Mouse (Mus musculus): ENCODE results near the gene Thg1l. TPM values are rescaled to one million over a fixed set of nuclear protein-coding genes. Genes with fewer than 3 reads are reported as not detected.

The Thg1l gene
- total RNA-seq (2012; rRNA removed): 22.8 and 25.7 TPM in 2 replicates

GRCm38 (mm10) chr11:45955127-45955627 lies at the start of gene Thg1l:
Gene Thg1l (minus strand): TSS chr11:45955494.
- Histone ChIP-seq H3K36me3 (ENCODE audit: control insufficient read depth, insufficient read depth, low read length, poor library complexity, severe bottlenecking) (peaks cover 5% of the 10 kb centered on the region), H3K9me3 (ENCODE audit: control insufficient read depth, insufficient read depth, low read depth, low read length) (no peaks in the 10 kb centered on the region), H3K4me1 (ENCODE audit: control insufficient read depth in 2 of 2, insufficient read depth in 2 of 2, low read length in 2 of 2, poor library complexity in 1 of 2) (peaks cover 0 to 3% of the 10 kb centered on the region in 2 experiments; a peak in 1 of 4 replicates), H3K27ac (ENCODE audit: insufficient read depth, low read depth, low read length, poor library complexity, severe bottlenecking) (peak within 1 kb of the TSS; percentile 76), H3K4me3 (ENCODE audit: insufficient read depth in 1 of 2, low read depth in 1 of 2, low read length in 2 of 2, poor library complexity in 1 of 2, severe bottlenecking in 1 of 2) (peak within 1 kb of the TSS; percentile 81 to 83), H3K9ac (ENCODE audit: insufficient read depth, low read depth, low read length, poor library complexity, severe bottlenecking) (peak within 1 kb of the TSS; percentile 84)
- TF ChIP-seq HCFC1 (IDR thresholded peaks at IDR 0.05; ENCODE audit: borderline replicate concordance, insufficient read depth, low read length) (peak; percentile 77), CHD2 (IDR thresholded peaks at IDR 0.05; ENCODE audit: low read depth, low read length) (peak; percentile 26; the same call in 1 of the 2 replicates), MAFK (IDR thresholded peaks at IDR 0.05; ENCODE audit: insufficient read depth, low read depth, low read length) (no peak), ZC3H11A (IDR thresholded peaks at IDR 0.05; ENCODE audit: borderline replicate concordance, low read depth, low read length) (no peak), ZNF384 (IDR thresholded peaks at IDR 0.05; ENCODE audit: low read depth, low read length) (no peak)
- peak; percentile 88 for DNase-seq (ENCODE audit: low read depth, low spot score)
- in situ Hi-C loops (cut with MboI; ENCODE audit: low sequenced_read_pairs in 2 of 2, unreplicated experiment in 2 of 2): no loop called here

DNA sequence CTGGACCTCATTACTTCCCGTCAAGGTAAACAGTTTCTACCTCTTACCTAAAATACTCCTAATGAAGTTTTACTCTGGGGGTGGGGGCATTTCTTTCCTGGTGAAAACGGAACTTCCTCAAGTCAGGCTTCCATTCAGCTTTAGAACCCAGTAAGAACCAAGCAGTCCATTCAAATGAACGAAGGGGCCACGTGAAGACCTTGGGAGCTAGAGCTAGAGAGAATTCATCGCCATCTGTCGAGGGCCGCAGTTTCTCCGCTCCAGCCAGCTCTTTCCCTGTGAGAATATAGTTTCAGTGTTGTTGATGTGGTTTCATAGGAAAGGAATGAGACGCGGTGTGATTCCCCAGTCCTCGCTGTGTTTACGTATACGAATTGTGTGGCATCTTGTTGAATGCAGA lies 36.8 kb upstream of the Thg1l start:
- Histone ChIP-seq H3K27ac (ENCODE audit: insufficient read depth, low read depth, low read length, poor library complexity, severe bottlenecking) (no peak overlapping the region), H3K4me3 (ENCODE audit: insufficient read depth in 1 of 2, low read depth in 1 of 2, low read length in 2 of 2, poor library complexity in 1 of 2, severe bottlenecking in 1 of 2) (peak overlapping the region in 1 of 2 experiments; percentile 66; a peak in 2 of 4 replicates), H3K36me3 (ENCODE audit: control insufficient read depth, insufficient read depth, low read length, poor library complexity, severe bottlenecking) (no peaks in the 10 kb centered on the region), H3K9ac (ENCODE audit: insufficient read depth, low read depth, low read length, poor library complexity, severe bottlenecking) (no peak overlapping the region), H3K4me1 (ENCODE audit: control insufficient read depth in 2 of 2, insufficient read depth in 2 of 2, low read length in 2 of 2, poor library complexity in 1 of 2) (peaks cover 0 to 4% of the 10 kb centered on the region in 2 experiments; a peak in 2 of 4 replicates), H3K9me3 (ENCODE audit: control insufficient read depth, insufficient read depth, low read depth, low read length) (no peaks in the 10 kb centered on the region)
- TF ChIP-seq ZNF384 (IDR thresholded peaks at IDR 0.05; ENCODE audit: low read depth, low read length) (no peak), MAFK (IDR thresholded peaks at IDR 0.05; ENCODE audit: insufficient read depth, low read depth, low read length) (no peak)
- in situ Hi-C loops (cut with MboI; ENCODE audit: low sequenced_read_pairs in 2 of 2, unreplicated experiment in 2 of 2): no loop called here
- no peak for DNase-seq (ENCODE audit: low read depth, low spot score)

DNA sequence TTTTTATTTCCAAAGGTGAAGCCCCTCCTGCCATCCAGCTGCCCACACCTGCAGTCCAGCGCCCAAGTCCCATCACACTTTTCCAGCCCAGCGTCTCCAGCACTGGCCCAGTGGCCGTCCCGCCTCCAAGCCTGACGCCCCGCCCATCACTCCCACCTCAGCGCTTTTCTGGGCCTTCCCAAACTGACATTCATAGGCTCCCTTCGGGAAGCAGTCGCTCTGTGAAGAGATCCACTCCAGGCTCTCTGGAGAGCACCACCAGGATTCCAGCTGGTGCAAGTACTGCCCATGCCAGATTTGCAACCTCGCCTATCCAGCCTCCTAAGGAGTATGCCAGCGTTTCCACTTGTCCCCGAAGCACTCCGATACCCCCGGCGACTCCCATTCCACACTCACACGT lies 36.3 kb upstream of the Thg1l start:
- Histone ChIP-seq H3K9me3 (ENCODE audit: control insufficient read depth, insufficient read depth, low read depth, low read length) (no peaks in the 10 kb centered on the region), H3K9ac (ENCODE audit: insufficient read depth, low read depth, low read length, poor library complexity, severe bottlenecking) (0 out of 2 replicates have a peak overlapping the region, but pooled peaks have one; percentile 36), H3K27ac (ENCODE audit: insufficient read depth, low read depth, low read length, poor library complexity, severe bottlenecking) (no peak overlapping the region), H3K4me3 (ENCODE audit: insufficient read depth in 1 of 2, low read depth in 1 of 2, low read length in 2 of 2, poor library complexity in 1 of 2, severe bottlenecking in 1 of 2) (peak overlapping the region; percentile 50 to 66), H3K36me3 (ENCODE audit: control insufficient read depth, insufficient read depth, low read length, poor library complexity, severe bottlenecking) (no peaks in the 10 kb centered on the region), H3K4me1 (ENCODE audit: control insufficient read depth in 2 of 2, insufficient read depth in 2 of 2, low read length in 2 of 2, poor library complexity in 1 of 2) (peaks cover 0 to 4% of the 10 kb centered on the region in 2 experiments; a peak in 2 of 4 replicates)
- in situ Hi-C loops (cut with MboI; ENCODE audit: low sequenced_read_pairs in 2 of 2, unreplicated experiment in 2 of 2): no loop called here
- no peak for DNase-seq (ENCODE audit: low read depth, low spot score)
- no peak for TF ChIP-seq ZC3H11A (IDR thresholded peaks at IDR 0.05; ENCODE audit: borderline replicate concordance, low read depth, low read length)
- TF ChIP-seq ZNF384 (IDR thresholded peaks at IDR 0.05; ENCODE audit: low read depth, low read length): no peak
- TF ChIP-seq MAFK (IDR thresholded peaks at IDR 0.05; ENCODE audit: insufficient read depth, low read depth, low read length): no peak
- no peak for TF ChIP-seq CHD2 (IDR thresholded peaks at IDR 0.05; ENCODE audit: low read depth, low read length)
- no peak for TF ChIP-seq HCFC1 (IDR thresholded peaks at IDR 0.05; ENCODE audit: borderline replicate concordance, insufficient read depth, low read length)

DNA sequence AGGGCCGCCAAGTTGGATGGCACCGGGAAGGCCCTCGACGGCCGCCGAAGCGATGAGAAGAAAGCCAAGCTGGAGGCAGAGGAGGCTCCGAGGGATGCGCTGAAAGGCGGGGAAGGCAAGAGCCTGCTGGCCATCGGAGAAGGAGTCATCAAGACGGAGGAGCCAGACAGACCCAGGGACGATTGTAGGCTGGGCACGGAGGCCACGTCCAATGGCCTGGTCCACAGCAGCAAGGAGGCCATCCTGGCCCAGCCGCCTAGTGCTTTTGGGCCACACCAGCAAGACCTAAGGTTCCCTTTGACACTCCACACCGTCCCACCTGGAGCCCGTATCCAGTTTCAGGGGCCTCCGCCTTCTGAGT lies 25.6 kb upstream of the Thg1l start:
- TF ChIP-seq ZC3H11A (IDR thresholded peaks at IDR 0.05; ENCODE audit: borderline replicate concordance, low read depth, low read length) (no peak), HCFC1 (IDR thresholded peaks at IDR 0.05; ENCODE audit: borderline replicate concordance, insufficient read depth, low read length) (no peak), CHD2 (IDR thresholded peaks at IDR 0.05; ENCODE audit: low read depth, low read length) (no peak), ZNF384 (IDR thresholded peaks at IDR 0.05; ENCODE audit: low read depth, low read length) (no peak), MAFK (IDR thresholded peaks at IDR 0.05; ENCODE audit: insufficient read depth, low read depth, low read length) (no peak)
- no peak overlapping the region for H3K27ac ChIP-seq (ENCODE audit: insufficient read depth, low read depth, low read length, poor library complexity, severe bottlenecking)
- H3K4me3 ChIP-seq (ENCODE audit: insufficient read depth in 1 of 2, low read depth in 1 of 2, low read length in 2 of 2, poor library complexity in 1 of 2, severe bottlenecking in 1 of 2): peak overlapping the region; percentile 51 to 77
- H3K9me3 ChIP-seq (ENCODE audit: control insufficient read depth, insufficient read depth, low read depth, low read length): no peaks in the 10 kb centered on the region
- peak overlapping the region; percentile 68 for H3K9ac ChIP-seq (ENCODE audit: insufficient read depth, low read depth, low read length, poor library complexity, severe bottlenecking)
- no peak for DNase-seq (ENCODE audit: low read depth, low spot score)
- H3K4me1 ChIP-seq (ENCODE audit: control insufficient read depth in 2 of 2, insufficient read depth in 2 of 2, low read length in 2 of 2, poor library complexity in 1 of 2): peaks cover 0 to 3% of the 10 kb centered on the region in 2 experiments; a peak in 1 of 4 replicates
- no peaks in the 10 kb centered on the region for H3K36me3 ChIP-seq (ENCODE audit: control insufficient read depth, insufficient read depth, low read length, poor library complexity, severe bottlenecking)
- in situ Hi-C loops (cut with MboI; ENCODE audit: low sequenced_read_pairs in 2 of 2, unreplicated experiment in 2 of 2): no loop called here
